Mouse (Mus musculus) heart, embryonic 16.5 days (tissue): ENCODE results near the gene Wdr5. TPM values are rescaled to one million over a fixed set of nuclear protein-coding genes. Genes with fewer than 3 reads are reported as not detected.
A peak's percentile ranks its signal among the peaks of the same experiment; 100 is the strongest.
"Not testable (repeated sequence)": the region's sequence is repeated elsewhere in the genome, so short reads cannot be mapped to it uniquely, and the experiment has no call there.

Experiments used
- ATAC-seq: fragments of 200-750 bp; cut with Nextera tagmentation; replicated peaks from 2 replicates; pipeline ENCODE4 v1.8.0; 2017; ENCODE audit warnings: moderate number of reproducible peaks; ENCODE audit not compliant: insufficient read depth, low FRiP score; ENCODE audit errors: extremely low read depth
- H3K27ac ChIP-seq: fragments of 300-500 bp; sonication (generic); 2 replicates; pipeline ENCODE4 v1.5.1; 2014; ENCODE audit warnings: mild to moderate bottlenecking, low read length, control low read depth, moderate library complexity
- H3K27me3 ChIP-seq: fragments of 300-500 bp; sonication (generic); 2 replicates; pipeline ENCODE4 v1.6.1; 2014; ENCODE audit warnings: low read length, mixed read lengths; ENCODE audit not compliant: control insufficient read depth, insufficient read depth
- H3K36me3 ChIP-seq: fragments of 300-500 bp; sonication (generic); 2 replicates; pipeline ENCODE4 v1.6.1; 2014; ENCODE audit not compliant: control insufficient read depth, insufficient read depth
- H3K4me1 ChIP-seq: fragments of 300-500 bp; sonication (generic); 2 replicates; pipeline ENCODE4 v1.6.1; 2014; ENCODE audit warnings: low read length, mixed read lengths; ENCODE audit not compliant: control insufficient read depth, insufficient read depth
- H3K4me2 ChIP-seq: fragments of 300-500 bp; sonication (generic); 2 replicates; pipeline ENCODE4 v1.6.1; 2014; ENCODE audit warnings: low read depth, mild to moderate bottlenecking, control low read depth, low read length
- H3K4me3 ChIP-seq: fragments of 300-500 bp; sonication (generic); 2 replicates; pipeline ENCODE4 v1.5.1; 2014; ENCODE audit warnings: mild to moderate bottlenecking, control low read depth, low read length
- H3K9ac ChIP-seq: fragments of 300-500 bp; sonication (generic); 2 replicates; pipeline ENCODE4 v1.6.1; 2014; ENCODE audit warnings: low read length, control low read depth
- H3K9me3 ChIP-seq: fragments of 300-500 bp; sonication (generic); replicated peaks from 2 replicates; pipeline ENCODE4 v1.6.1; 2016; ENCODE audit warnings: low read length; ENCODE audit not compliant: control insufficient read depth
- WGBS: fragments of 180-500 bp; shearing (Covaris S2); extraction: QIAGEN DNeasy Blood & Tissue Kit; methylation state at CpG from one replicate; pipeline ENCODE4 v1.1.7; 2014; 5-methylcytosine and 5-hydroxymethylcytosine counted together
- polyA plus RNA-seq: library from polyadenylated mRNA; unstranded; fragments of >200 nt; fragmentation: Nextera tagmentation; extraction: Ambion mirVana; gene quantifications from 2 replicates; pipeline ENCODE4 v1.2.1, GENCODE M21; 2015

The Wdr5 gene
- polyA plus RNA-seq, 1 experiment from 2014 or later = 32.2 TPM

- Histone ChIP-seq H3K9ac (peak overlapping the region; percentile 65), H3K4me3 (no peak overlapping the region)
These were observed 26.3 kb downstream of the Wdr5 start for GRCm38 (mm10) chr2:27541225-27541624.

GRCm38 (mm10) chr2:27544613-27545012, 29.7 kb downstream of the Wdr5 start:
- no peaks in the 10 kb centered on the region for H3K36me3 ChIP-seq
- no peaks in the 10 kb centered on the region for H3K27me3 ChIP-seq
- 83% methylated on average over 6 of the region's 6 CpGs for WGBS
- no peak for ATAC-seq
- no peak overlapping the region for H3K4me3 ChIP-seq
- H3K4me2 ChIP-seq = no peak overlapping the region
- H3K4me1 ChIP-seq = peaks cover 10% of the 10 kb centered on the region
- H3K27ac ChIP-seq = no peak overlapping the region
- H3K9me3 ChIP-seq = no peaks in the 10 kb centered on the region
- H3K9ac ChIP-seq = no peak overlapping the region

More at GRCm38 (mm10) chr2:27541225-27541624, 26.3 kb downstream of the Wdr5 start:
- Histone ChIP-seq H3K4me1 (peaks cover 14% of the 10 kb centered on the region), H3K4me2 (no peak overlapping the region; the same call in 1 of the 2 replicates), H3K27ac (0 out of 2 replicates have a peak overlapping the region, but pooled peaks have one; percentile 5), H3K27me3 (no peaks in the 10 kb centered on the region), H3K36me3 (no peaks in the 10 kb centered on the region), H3K9me3 (no peaks in the 10 kb centered on the region)
- WGBS = 68% methylated on average over 3 of the region's 3 CpGs
- ATAC-seq = no peak

- not testable (repeated sequence) for H3K4me1 ChIP-seq, H3K36me3 ChIP-seq, H3K9ac ChIP-seq, H3K4me2 ChIP-seq, H3K9me3 ChIP-seq, H3K27me3 ChIP-seq, H3K4me3 ChIP-seq, H3K27ac ChIP-seq, ATAC-seq
- 62% methylated on average over 3 of the region's 3 CpGs for WGBS
These were observed 30.6 kb downstream of the Wdr5 start for GRCm38 (mm10) chr2:27545517-27545916.

- not testable (repeated sequence) for H3K4me1 ChIP-seq, H3K27me3 ChIP-seq, H3K9me3 ChIP-seq, H3K36me3 ChIP-seq, ATAC-seq, H3K4me3 ChIP-seq, H3K9ac ChIP-seq, H3K27ac ChIP-seq, H3K4me2 ChIP-seq
- WGBS = 95% methylated on average over 8 of the region's 8 CpGs
These were observed 31.1 kb downstream of the Wdr5 start for GRCm38 (mm10) chr2:27546041-27546440.

- no peaks in the 10 kb centered on the region for H3K27me3 ChIP-seq
- no peaks in the 10 kb centered on the region for H3K36me3 ChIP-seq
- 33% methylated on average over 1 of the region's 1 CpGs for WGBS
- no peak overlapping the region for H3K4me3 ChIP-seq
- H3K27ac ChIP-seq = no peak overlapping the region
- ATAC-seq = no peak
- H3K4me2 ChIP-seq = no peak overlapping the region
- H3K9me3 ChIP-seq = no peaks in the 10 kb centered on the region
- no peaks in the 10 kb centered on the region for H3K4me1 ChIP-seq
- no peak overlapping the region for H3K9ac ChIP-seq
These were observed 32.4 kb downstream of the Wdr5 start for GRCm38 (mm10) chr2:27547326-27547725.

GRCm38 (mm10) chr2:27547986-27548385, 33.0 kb downstream of the Wdr5 start:
- H3K9me3 ChIP-seq = no peaks in the 10 kb centered on the region
- H3K4me2 ChIP-seq = no peak overlapping the region
- H3K4me1 ChIP-seq = no peaks in the 10 kb centered on the region
- no peaks in the 10 kb centered on the region for H3K36me3 ChIP-seq
- no peak for ATAC-seq
- H3K27ac ChIP-seq = no peak overlapping the region
- H3K27me3 ChIP-seq = no peaks in the 10 kb centered on the region
- no peak overlapping the region for H3K4me3 ChIP-seq
- 90% methylated on average over 2 of the region's 2 CpGs for WGBS
- no peak overlapping the region for H3K9ac ChIP-seq

GRCm38 (mm10) chr2:27548664-27549369, 33.9 kb downstream of the Wdr5 start:
- Histone ChIP-seq H3K9me3 (no peaks in the 10 kb centered on the region), H3K9ac (no peak overlapping the region), H3K27ac (no peak overlapping the region), H3K4me1 (no peaks in the 10 kb centered on the region), H3K4me2 (no peak overlapping the region), H3K27me3 (no peaks in the 10 kb centered on the region), H3K4me3 (no peak overlapping the region), H3K36me3 (no peaks in the 10 kb centered on the region)
- ATAC-seq = no peak
- 88% methylated on average over 1 of the region's 1 CpGs for WGBS

GRCm38 (mm10) chr2:27552620-27553287, 37.8 kb downstream of the Wdr5 start:
- H3K27ac ChIP-seq = no peak overlapping the region
- H3K9ac ChIP-seq = no peak overlapping the region

GRCm38 (mm10) chr2:27554308-27554707, 39.4 kb downstream of the Wdr5 start:
- no peak overlapping the region for H3K4me2 ChIP-seq
- WGBS = 55% methylated on average over 9 of the region's 9 CpGs
- H3K27me3 ChIP-seq = no peaks in the 10 kb centered on the region
- peak overlapping the region; percentile 28; the same call in 1 of the 2 replicates for H3K27ac ChIP-seq
- no peaks in the 10 kb centered on the region for H3K9me3 ChIP-seq
- H3K9ac ChIP-seq = no peak overlapping the region
- H3K36me3 ChIP-seq = no peaks in the 10 kb centered on the region
- peak; percentile 75 for ATAC-seq
- H3K4me1 ChIP-seq = peaks cover 6% of the 10 kb centered on the region; the same call in 1 of the 2 replicates
- no peak overlapping the region for H3K4me3 ChIP-seq

More at GRCm38 (mm10) chr2:27552620-27553287, 37.8 kb downstream of the Wdr5 start:
- ATAC-seq = no peak
- no peaks in the 10 kb centered on the region for H3K9me3 ChIP-seq
- no peaks in the 10 kb centered on the region for H3K27me3 ChIP-seq
- H3K4me2 ChIP-seq = no peak overlapping the region
- WGBS = 16% methylated on average over 7 of the region's 7 CpGs
- H3K4me1 ChIP-seq = peaks cover 6% of the 10 kb centered on the region; the same call in 1 of the 2 replicates
- H3K4me3 ChIP-seq = no peak overlapping the region
- H3K36me3 ChIP-seq = no peaks in the 10 kb centered on the region
